Mouse (Mus musculus) bone marrow, adult 2 months (tissue): ENCODE data around the gene Htr3a.

Source experiments
- CTCF ChIP-seq: fragments of 200-500 bp; IDR thresholded peaks from 2 replicates; pipeline ENCODE4 v1.5.1; 2011; ENCODE audit warnings: low read length, control low read depth; ENCODE audit not compliant: control insufficient read depth, insufficient read depth
- POLR2A ChIP-seq: fragments of 200-500 bp; IDR thresholded peaks from 2 replicates; pipeline ENCODE4 v1.6.1; 2011; ENCODE audit warnings: low read depth, mild to moderate bottlenecking, control low read depth, low read length, borderline replicate concordance; ENCODE audit not compliant: control insufficient read depth

DNA sequence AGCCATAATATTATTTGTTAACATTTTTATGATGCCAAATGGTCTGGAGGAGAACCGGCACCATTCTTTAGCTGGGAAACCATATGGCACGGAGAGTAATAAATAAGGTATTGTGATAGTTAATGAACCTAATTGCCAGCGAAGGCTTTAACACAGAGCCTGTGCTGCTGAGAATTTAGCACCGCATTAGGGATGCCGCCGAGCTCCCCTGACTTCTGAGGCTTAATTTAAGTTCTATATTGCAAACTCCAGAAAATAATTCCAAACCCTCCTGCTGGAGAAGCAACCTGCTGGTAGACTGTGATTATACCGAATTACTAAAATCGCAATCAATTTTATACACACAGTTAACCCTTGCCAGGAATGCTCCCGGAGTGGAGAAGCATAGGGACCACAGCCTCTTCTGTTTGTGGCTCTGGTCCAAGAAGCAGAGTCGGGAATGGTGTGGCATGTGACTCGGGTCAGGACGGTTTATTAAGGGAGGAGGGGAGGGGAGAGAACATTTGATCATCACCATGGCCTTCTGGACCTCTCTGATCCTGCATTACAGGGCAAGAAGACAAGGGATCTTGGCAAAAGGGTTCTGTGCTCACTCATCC lies 44.3 kb downstream of the Htr3a start:
- no peak for TF ChIP-seq POLR2A
- no peak for TF ChIP-seq CTCF
